Comparison of ENCODE assay signal across 9 mouse cellular contexts in genomic region chr13:41571368-41572350, GRCm38 (mm10). TPM values are rescaled to one million over a fixed set of nuclear protein-coding genes. Genes with fewer than 3 reads are reported as not detected.
A peak's percentile ranks its signal among the peaks of the same experiment; 100 is the strongest.
DNase-seq lines count a peak whose midpoint lies in the region; ATAC-seq and TF ChIP-seq lines count a peak whose summit lies in the region.
"Had no signal": no experiment of that assay in that cellular context is flagged by ENCODE, and none has a peak within 500 bp of the region (broad histone marks: within the 10 kb centered on the region; RNA-seq: fewer than 3 reads in every experiment).

No protein-coding gene starts in this region.

- no peak overlapping the region for H3K27ac ChIP-seq in gastrocnemius, adult 2 months
- H3K27ac ChIP-seq in limb, embryonic 11.5 days (replicated peaks; ENCODE audit: low read depth, low read length) = no peak overlapping the region
- no peak overlapping the region for H3K27ac ChIP-seq in stomach, postnatal 0 days (replicated peaks)
- H3K27ac ChIP-seq: heart, embryonic 13.5 days had no signal

- no peak for TF ChIP-seq EP300 in stomach, postnatal 0 days (optimal IDR thresholded peaks at IDR 0.05)

- intact Hi-C loops in gastrocnemius, adult 2 months (cut with DNase I) = loop anchor here (1.0 to 10.0 kb wide), 4 partner anchors 63 to 427 kb away; no protein-coding TSS in a partner anchor

- no peaks in the 10 kb centered on the region for H3K36me3 ChIP-seq in limb, embryonic 11.5 days (ENCODE audit: control insufficient read depth, insufficient read depth, low read length)
- H3K36me3 ChIP-seq in stomach, postnatal 0 days (ENCODE audit: control insufficient read depth, insufficient read depth, low read length) = no peaks in the 10 kb centered on the region
- H3K36me3 ChIP-seq: heart, embryonic 13.5 days had no signal

- H3K9ac ChIP-seq in limb, embryonic 11.5 days (ENCODE audit: low read length) = no peak overlapping the region
- H3K9ac ChIP-seq in stomach, postnatal 0 days (ENCODE audit: low read length) = no peak overlapping the region
- H3K9ac ChIP-seq: heart, embryonic 13.5 days had no signal

- H3K4me3 ChIP-seq in gastrocnemius, adult 2 months = no peak overlapping the region
- no peak overlapping the region for H3K4me3 ChIP-seq in limb, embryonic 11.5 days (ENCODE audit: low read depth, low read length)
- no peak overlapping the region for H3K4me3 ChIP-seq in stomach, postnatal 0 days (ENCODE audit: low read depth, low read length)
- H3K4me3 ChIP-seq: heart, embryonic 13.5 days had no signal

- no peaks in the 10 kb centered on the region for H3K9me3 ChIP-seq in limb, embryonic 11.5 days (ENCODE audit: control insufficient read depth, low read length)
- H3K9me3 ChIP-seq in stomach, postnatal 0 days (ENCODE audit: control insufficient read depth, low read length) = no peaks in the 10 kb centered on the region
- H3K9me3 ChIP-seq: heart, embryonic 13.5 days had no signal

- DNase-seq in B cell, adult 2 months = peak; percentile 90 to 94
- DNase-seq in adipocyte (ENCODE audit: low spot score) = peak; percentile 96
- peak; percentile 57 for DNase-seq in gastrocnemius, adult 2 months
- peak; percentile 85 to 89 for DNase-seq in kidney, adult 8-10 months
- peak; percentile 86 for DNase-seq in limb, embryonic 11.5 days (ENCODE audit: low spot score)
- DNase-seq in natural killer cell, adult 2 months (ENCODE audit: low spot score in 2 of 2) = peak; percentile 87 to 91
- peak; percentile 80 for DNase-seq in stomach, postnatal 0 days (ENCODE audit: low spot score)

- H3K4me2 ChIP-seq in limb, embryonic 11.5 days (ENCODE audit: low read depth, severe bottlenecking) = no peak overlapping the region
- H3K4me2 ChIP-seq in stomach, postnatal 0 days (replicated peaks; ENCODE audit: low read depth) = no peak overlapping the region
- H3K4me2 ChIP-seq: heart, embryonic 13.5 days had no signal

- peaks cover 2% of the 10 kb centered on the region; the same call in 1 of the 2 replicates for H3K4me1 ChIP-seq in limb, embryonic 11.5 days (ENCODE audit: control insufficient read depth, insufficient read depth, low read length)
- H3K4me1 ChIP-seq in stomach, postnatal 0 days (replicated peaks; ENCODE audit: control insufficient read depth, insufficient read depth) = no peaks in the 10 kb centered on the region

- ATAC-seq in common myeloid progenitor, adult 5-6 weeks (replicated peaks; ENCODE audit: low read depth, poor library complexity, severe bottlenecking) = peak; percentile 97
- no peak for ATAC-seq in limb, embryonic 11.5 days (ENCODE audit: insufficient number of reproducible peaks, low FRiP score, low TSS enrichment, low read depth)
- ATAC-seq in stomach, postnatal 0 days (ENCODE audit: low FRiP score, low TSS enrichment) = 0 out of 2 replicates have a peak, but pooled peaks have one; percentile 67

- 43% methylated on average over 13 of the region's 13 CpGs for WGBS in limb, embryonic 11.5 days
- 41% methylated on average over 13 of the region's 13 CpGs for WGBS in stomach, postnatal 0 days

- H3K27me3 ChIP-seq in limb, embryonic 11.5 days (ENCODE audit: control insufficient read depth, insufficient read depth, low read length) = no peaks in the 10 kb centered on the region
- H3K27me3 ChIP-seq in stomach, postnatal 0 days (ENCODE audit: control insufficient read depth, insufficient read depth, low read length) = no peaks in the 10 kb centered on the region

- peak; percentile 95 for TF ChIP-seq CTCF in gastrocnemius, adult 2 months (IDR thresholded peaks at IDR 0.05)
- TF ChIP-seq CTCF in stomach, postnatal 0 days (IDR thresholded peaks at IDR 0.05; ENCODE audit: low read depth) = peak; percentile 100

RNA-seq across cellular contexts. Expression of gene Tmem170b, which starts 34.0 kb away (rescaled TPM):
- 14.7 and 15.7 TPM in 2 replicates for total RNA-seq in common myeloid progenitor, adult 5-6 weeks (2017)
- total RNA-seq in gastrocnemius, adult 2 months (2021) = 10 to 100 TPM; 24.8 to 29.0 TPM
- 10.7 and 11.3 TPM in 2 replicates for polyA plus RNA-seq in limb, embryonic 11.5 days (2014; fragmentation: Nextera tagmentation; extraction: Ambion mirVana)
- 4.6 and 4.9 TPM in 2 replicates for polyA plus RNA-seq in stomach, postnatal 0 days (2015; fragmentation: Nextera tagmentation; extraction: Ambion mirVana)
